Mouse (Mus musculus) hindbrain, embryonic 15.5 days (tissue): ENCODE measurements at regions not wholly inside any gene's neighbourhood (a gene's known extent, or its start where the extent isn't known, plus 50 kb on each side); places are given as distances from the start of the nearest gene placed in this dataset. TPM values are rescaled to one million over a fixed set of nuclear protein-coding genes. Genes with fewer than 3 reads are reported as not detected.

ENCODE experiments used
- ATAC-seq: fragments of 200-750 bp; cut with Nextera tagmentation; 2 replicates; pipeline ENCODE4 v1.8.0; 2017; ENCODE audit warnings: low read depth, moderate number of reproducible peaks, moderate TSS enrichment; ENCODE audit not compliant: low FRiP score
- H3K27ac ChIP-seq: fragments of 300-500 bp; sonication (generic); replicated peaks from 2 replicates; pipeline ENCODE4 v1.5.1; 2015; ENCODE audit warnings: mild to moderate bottlenecking, inconsistent platforms
- H3K27me3 ChIP-seq: fragments of 300-500 bp; sonication (generic); 2 replicates; pipeline ENCODE4 v1.6.1; 2015; ENCODE audit warnings: control low read depth, inconsistent platforms
- H3K36me3 ChIP-seq: fragments of 300-500 bp; sonication (generic); 2 replicates; pipeline ENCODE4 v1.6.1; 2015; ENCODE audit warnings: control low read depth, inconsistent platforms
- H3K4me1 ChIP-seq: fragments of 300-500 bp; sonication (generic); replicated peaks from 2 replicates; pipeline ENCODE4 v1.6.1; 2015; ENCODE audit warnings: control low read depth, inconsistent platforms
- H3K4me2 ChIP-seq: fragments of 300-500 bp; sonication (generic); 2 replicates; pipeline ENCODE4 v1.6.1; 2015; ENCODE audit warnings: moderate library complexity, mild to moderate bottlenecking, inconsistent platforms
- H3K4me3 ChIP-seq: fragments of 300-500 bp; sonication (generic); 2 replicates; pipeline ENCODE4 v1.5.1; 2015; ENCODE audit warnings: mild to moderate bottlenecking, inconsistent platforms
- H3K9ac ChIP-seq: fragments of 300-500 bp; sonication (generic); 2 replicates; pipeline ENCODE4 v1.6.1; 2015; ENCODE audit warnings: inconsistent platforms
- H3K9me3 ChIP-seq: fragments of 300-500 bp; sonication (generic); 2 replicates; pipeline ENCODE4 v1.6.1; 2016; ENCODE audit warnings: control low read depth, inconsistent platforms
- WGBS: fragments of 180-500 bp; shearing (Covaris S2); methylation state at CpG from one replicate; pipeline ENCODE4 v1.1.7; 2015; 5-methylcytosine and 5-hydroxymethylcytosine counted together
- microRNA-seq: library from miRNA; unstranded; fragments of <30 nt; microRNA quantifications from one replicate; pipeline ENCODE4, GENCODE M21; 2016

GRCm38 (mm10) chr8:36029445-36029844 is 263.9 kb downstream of the Gm19410 start:
- Histone ChIP-seq H3K9ac (no peak overlapping the region), H3K27ac (no peak overlapping the region), H3K4me3 (no peak overlapping the region), H3K27me3 (no peaks in the 10 kb centered on the region), H3K4me2 (no peak overlapping the region), H3K9me3 (no peaks in the 10 kb centered on the region), H3K36me3 (no peaks in the 10 kb centered on the region), H3K4me1 (no peaks in the 10 kb centered on the region)
- WGBS = 86% methylated on average over 2 of the region's 2 CpGs
- no peak for ATAC-seq

DNA sequence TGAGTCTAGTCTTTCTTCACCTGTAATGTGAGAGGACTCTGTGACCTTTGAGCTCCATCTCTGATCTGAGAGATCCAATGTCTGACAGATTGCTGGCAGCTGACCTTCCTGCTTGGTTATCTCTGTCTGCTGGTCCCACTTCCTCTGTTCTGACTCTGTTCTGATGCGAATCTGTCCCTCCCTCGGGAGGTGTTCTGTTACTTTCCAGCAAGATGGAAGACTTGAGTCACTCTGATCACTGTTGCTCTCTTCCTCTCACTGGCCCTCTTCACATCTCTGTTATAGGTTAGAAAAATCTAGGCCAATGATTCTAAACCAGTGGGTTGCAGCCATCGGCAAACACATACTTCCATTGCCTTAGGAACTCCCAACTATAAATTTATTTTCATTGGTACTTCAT is 264.6 kb downstream of the Gm19410 start:
- no peaks in the 10 kb centered on the region for H3K36me3 ChIP-seq
- no peak overlapping the region for H3K4me3 ChIP-seq
- H3K4me2 ChIP-seq = no peak overlapping the region
- 86% methylated on average over 3 of the region's 3 CpGs for WGBS
- H3K27ac ChIP-seq = no peak overlapping the region
- H3K4me1 ChIP-seq = no peaks in the 10 kb centered on the region
- H3K27me3 ChIP-seq = no peaks in the 10 kb centered on the region
- no peak for ATAC-seq
- no peaks in the 10 kb centered on the region for H3K9me3 ChIP-seq
- H3K9ac ChIP-seq = no peak overlapping the region

- Histone ChIP-seq H3K9ac (no peak overlapping the region), H3K4me1 (no peaks in the 10 kb centered on the region), H3K27ac (no peak overlapping the region), H3K36me3 (no peaks in the 10 kb centered on the region), H3K4me2 (no peak overlapping the region), H3K27me3 (no peaks in the 10 kb centered on the region), H3K4me3 (no peak overlapping the region), H3K9me3 (no peaks in the 10 kb centered on the region)
- 67% methylated on average over 10 of the region's 10 CpGs for WGBS
- peak; percentile 38; the same call in 1 of the 2 replicates for ATAC-seq
Observed at GRCm38 (mm10) chr8:36031966-36032719, 266.6 kb downstream of the Gm19410 start.

DNA sequence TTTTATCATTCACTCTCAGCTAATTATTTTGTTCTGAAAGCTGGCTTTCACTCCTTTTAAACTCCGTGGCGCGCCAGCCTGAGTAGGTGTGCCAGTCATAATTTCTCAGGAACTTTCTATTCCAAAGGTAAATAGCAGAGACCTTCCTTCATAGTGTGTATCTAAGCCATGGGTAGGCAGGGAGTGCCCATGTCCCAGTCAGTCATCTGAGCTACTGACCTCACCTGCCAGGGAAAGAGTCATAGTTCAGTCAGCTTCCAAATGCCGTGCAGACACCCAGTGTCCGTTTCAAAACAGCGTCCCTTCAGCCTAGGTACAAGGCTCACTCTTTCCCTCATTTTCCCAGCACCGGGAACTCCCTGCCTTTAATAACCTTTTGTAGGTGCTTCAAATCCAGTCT is 269.7 kb downstream of the Gm19410 start:
- Histone ChIP-seq H3K4me3 (no peak overlapping the region), H3K36me3 (no peaks in the 10 kb centered on the region), H3K9me3 (no peaks in the 10 kb centered on the region), H3K9ac (no peak overlapping the region), H3K27me3 (no peaks in the 10 kb centered on the region), H3K4me1 (no peaks in the 10 kb centered on the region), H3K27ac (no peak overlapping the region), H3K4me2 (no peak overlapping the region)
- no peak for ATAC-seq
- WGBS = 93% methylated on average over 7 of the region's 7 CpGs

GRCm38 (mm10) chr8:36036271-36036670 is 270.7 kb downstream of the Gm19410 start:
- no peak for ATAC-seq
- WGBS = 86% methylated on average over 6 of the region's 6 CpGs

DNA sequence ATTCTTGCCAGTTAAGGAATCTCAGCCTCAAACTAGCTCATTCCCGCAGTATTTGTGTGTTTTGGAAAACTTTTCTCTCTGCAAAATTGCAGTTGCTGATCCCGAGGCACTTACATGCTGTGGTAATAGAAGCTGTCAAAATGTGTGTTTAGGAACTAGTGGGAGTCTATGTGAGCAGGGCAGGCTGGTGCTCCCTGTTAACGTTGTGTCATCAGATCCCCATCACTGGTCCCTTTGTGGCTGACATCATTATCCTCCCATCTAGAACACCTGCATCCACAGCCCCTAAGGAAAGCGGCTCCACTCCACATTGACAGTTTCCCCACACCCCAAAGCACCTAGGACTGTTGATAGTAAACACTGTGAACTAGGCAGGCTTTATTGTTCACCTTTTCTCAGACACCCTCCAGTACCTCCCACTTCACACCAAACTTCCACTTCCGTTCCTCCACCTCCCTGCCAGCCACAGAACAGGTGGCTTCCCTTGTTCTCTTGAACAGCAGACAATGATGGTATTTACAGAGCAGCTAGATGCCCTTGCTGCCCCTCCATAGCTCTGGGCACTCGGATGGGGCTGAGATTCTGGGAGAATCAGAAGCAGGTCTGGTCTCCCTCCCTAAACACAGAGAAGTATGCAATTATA is 275.8 kb downstream of the Gm19410 start:
- Histone ChIP-seq H3K27me3 (no peaks in the 10 kb centered on the region), H3K4me3 (no peak overlapping the region), H3K9me3 (no peaks in the 10 kb centered on the region), H3K36me3 (no peaks in the 10 kb centered on the region), H3K4me1 (no peaks in the 10 kb centered on the region), H3K4me2 (no peak overlapping the region), H3K9ac (no peak overlapping the region), H3K27ac (no peak overlapping the region)
- no peak for ATAC-seq
- 78% methylated on average over 6 of the region's 6 CpGs for WGBS

More at GRCm38 (mm10) chr8:36036271-36036670, 270.7 kb downstream of the Gm19410 start:
- Histone ChIP-seq H3K27ac (no peak overlapping the region), H3K9ac (no peak overlapping the region), H3K36me3 (no peaks in the 10 kb centered on the region), H3K4me3 (no peak overlapping the region), H3K9me3 (no peaks in the 10 kb centered on the region), H3K27me3 (no peaks in the 10 kb centered on the region), H3K4me2 (no peak overlapping the region), H3K4me1 (no peaks in the 10 kb centered on the region)

DNA sequence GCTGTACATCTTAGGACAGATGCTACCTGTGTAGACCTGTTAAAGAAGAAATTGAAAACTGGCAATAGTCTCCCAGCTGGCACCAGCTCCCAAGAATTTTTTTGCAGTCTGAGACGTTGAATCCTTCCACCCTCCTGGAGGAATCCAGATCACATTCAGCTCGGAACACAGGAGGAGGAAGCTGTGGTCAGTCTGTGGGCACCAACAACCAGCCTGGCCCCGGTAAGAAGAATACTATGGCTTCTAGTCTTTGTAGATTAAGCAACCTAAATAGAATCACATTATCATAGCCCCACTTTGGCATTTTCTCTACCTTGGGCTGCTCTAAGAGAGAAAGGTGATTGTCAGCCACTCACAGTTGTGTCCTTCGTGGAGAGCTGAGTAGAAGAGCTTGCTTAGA is 277.0 kb downstream of the Gm19410 start:
- H3K9me3 ChIP-seq = no peaks in the 10 kb centered on the region
- H3K36me3 ChIP-seq = no peaks in the 10 kb centered on the region
- H3K4me1 ChIP-seq = no peaks in the 10 kb centered on the region
- H3K27me3 ChIP-seq = no peaks in the 10 kb centered on the region
- no peak overlapping the region for H3K9ac ChIP-seq
- no peak overlapping the region for H3K4me3 ChIP-seq
- ATAC-seq = no peak
- 82% methylated on average over 4 of the region's 4 CpGs for WGBS
- H3K4me2 ChIP-seq = no peak overlapping the region
- no peak overlapping the region for H3K27ac ChIP-seq

Small RNAs in the stretch of these regions (microRNA-seq; reads per million reads assigned to microRNA genes)
- gene Gm22030 = not detected
